Mouse (Mus musculus) hindbrain, postnatal 0 days (tissue): ENCODE measurements around the gene Clk4. TPM values are rescaled to one million over a fixed set of nuclear protein-coding genes. Genes with fewer than 3 reads are reported as not detected.

Experiments
- ATAC-seq: fragments of 200-750 bp; cut with Nextera tagmentation; 2 replicates; pipeline ENCODE4 v1.8.0; 2017; ENCODE audit warnings: mild to moderate bottlenecking, moderate TSS enrichment, moderate library complexity
- DNase-seq: peaks from one replicate; pipeline ENCODE4 v3.0.0-alpha.2; 2015; ENCODE audit warnings: low spot score
- H3K27ac ChIP-seq: fragments of 300-500 bp; sonication (generic); 2 replicates; pipeline ENCODE4 v1.5.1; 2014; ENCODE audit warnings: mild to moderate bottlenecking
- H3K27me3 ChIP-seq: fragments of 300-500 bp; sonication (generic); 2 replicates; pipeline ENCODE4 v1.6.1; 2014; ENCODE audit warnings: low read length, mixed read lengths; ENCODE audit not compliant: insufficient read depth
- H3K36me3 ChIP-seq: fragments of 300-500 bp; sonication (generic); 2 replicates; pipeline ENCODE4 v1.6.1; 2014; ENCODE audit warnings: low read length, mixed read lengths; ENCODE audit not compliant: insufficient read depth
- H3K4me1 ChIP-seq: fragments of 300-500 bp; sonication (generic); 2 replicates; pipeline ENCODE4 v1.6.1; 2014; ENCODE audit warnings: antibody characterized with exemption, low read length, mixed read lengths; ENCODE audit not compliant: insufficient read depth
- H3K4me2 ChIP-seq: fragments of 300-500 bp; sonication (generic); 2 replicates; pipeline ENCODE4 v1.6.1; 2014; ENCODE audit warnings: low read depth, mild to moderate bottlenecking, low read length, moderate library complexity, mixed read lengths
- H3K4me3 ChIP-seq: fragments of 300-500 bp; sonication (generic); 2 replicates; pipeline ENCODE4 v1.5.1; 2014; ENCODE audit warnings: low read length
- H3K9ac ChIP-seq: fragments of 300-500 bp; sonication (generic); replicated peaks from 2 replicates; pipeline ENCODE4 v1.6.1; 2014; ENCODE audit warnings: mild to moderate bottlenecking, low read length, moderate library complexity, mixed read lengths
- H3K9me3 ChIP-seq: fragments of 300-500 bp; sonication (generic); 2 replicates; pipeline ENCODE4 v1.6.1; 2016; ENCODE audit warnings: low read length, mixed read lengths
- CTCF ChIP-seq: IDR thresholded peaks from 2 replicates; pipeline ENCODE4 v1.5.1; 2016; ENCODE audit warnings: antibody characterized with exemption, control low read depth, low read depth
- WGBS: fragments of 180-500 bp; shearing (Covaris S2); extraction: QIAGEN DNeasy Blood & Tissue Kit; methylation state at CpG from one replicate; pipeline ENCODE4 v1.1.7; 2014; 5-methylcytosine and 5-hydroxymethylcytosine counted together
- polyA plus RNA-seq: library from polyadenylated mRNA; unstranded; fragments of >200 nt; fragmentation: Nextera tagmentation; extraction: Ambion mirVana; gene quantifications from 2 replicates; pipeline ENCODE4 v1.2.1, GENCODE M21; 2015
- total RNA-seq: library from RNA; depleted of rRNA; stranded (reverse); fragments of >200 nt; gene quantifications from 2 replicates; pipeline ENCODE4 v1.2.3, GENCODE M21; 2014; rRNA removed

Gene Clk4
- total and polyA plus RNA-seq, 2 experiments from 2014 or later: 57.6 to 93.3 TPM

DNA sequence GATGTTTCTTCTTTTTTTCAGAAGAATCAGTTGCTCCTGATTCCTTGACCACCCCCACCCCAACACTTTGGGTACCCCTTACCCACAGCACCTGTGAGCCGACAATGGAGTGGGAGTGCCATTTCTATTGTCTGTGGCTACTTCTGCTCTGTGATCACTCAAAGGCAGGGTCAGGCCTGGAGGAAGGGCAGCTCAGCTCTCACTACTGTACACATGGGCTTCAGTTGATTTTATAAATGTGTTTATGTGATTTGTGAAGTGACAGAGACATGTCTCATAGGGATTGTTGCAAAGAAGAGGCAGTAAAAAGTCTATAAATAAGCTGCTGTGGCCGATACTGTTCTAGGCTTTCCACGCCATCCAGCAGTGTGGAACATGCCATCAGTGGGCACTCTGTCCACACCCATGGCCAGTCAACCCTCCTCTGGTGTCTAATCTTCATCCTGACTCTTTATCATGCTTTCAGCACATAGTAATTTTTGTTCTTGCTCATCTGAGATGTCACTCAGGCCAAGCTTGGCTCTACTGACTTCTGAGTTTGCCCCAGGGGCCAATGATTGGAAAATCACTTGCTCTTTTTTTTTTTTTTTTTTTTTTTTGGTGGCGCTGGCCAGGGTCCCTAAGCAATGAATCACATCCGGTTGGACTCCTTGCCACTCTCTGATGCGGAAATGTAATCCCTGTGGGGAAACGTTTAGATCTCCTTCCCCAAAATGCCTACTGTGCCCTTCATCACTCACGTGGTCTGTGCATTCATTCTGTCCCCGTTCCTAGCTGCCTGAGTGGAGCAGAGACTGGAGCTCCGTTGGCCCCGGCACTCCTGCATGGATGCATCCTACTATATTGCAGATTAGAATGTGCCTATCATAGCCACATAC lies 68.5 kb downstream of the Clk4 start:
- TF ChIP-seq CTCF: no peak
- ATAC-seq (no peak), DNase-seq (no peak)
- H3K27me3 ChIP-seq: no peaks in the 10 kb centered on the region
- H3K4me3 ChIP-seq: no peak overlapping the region
- H3K36me3 ChIP-seq: no peaks in the 10 kb centered on the region
- no peaks in the 10 kb centered on the region for H3K4me1 ChIP-seq
- H3K27ac ChIP-seq: no peak overlapping the region
- no peaks in the 10 kb centered on the region for H3K9me3 ChIP-seq
- WGBS: 74% methylated on average over 11 of the region's 11 CpGs
- H3K9ac ChIP-seq: no peak overlapping the region
- no peak overlapping the region for H3K4me2 ChIP-seq

Other genes with a start within 250 kb of the Clk4 start
- gene Olfr54, start 247.5 kb upstream of the Clk4 start, total RNA-seq: not detected in 2 replicates
- gene Olfr54, start 247.5 kb upstream of the Clk4 start, polyA plus RNA-seq: not detected in 2 replicates
- not detected in 2 replicates for gene Olfr1375, start 213.6 kb upstream of the Clk4 start, total RNA-seq
- gene Olfr1375, start 213.6 kb upstream of the Clk4 start, polyA plus RNA-seq: not detected in 2 replicates
- gene Zfp354a, start 202.5 kb upstream of the Clk4 start, total RNA-seq: 5.4 and 6.2 TPM in 2 replicates
- 7.5 and 9.5 TPM in 2 replicates for gene Zfp354a, start 202.5 kb upstream of the Clk4 start, polyA plus RNA-seq
- gene Gm12569, start 41.3 kb upstream of the Clk4 start, total RNA-seq: not detected in 2 replicates
- gene Gm12569, start 41.3 kb upstream of the Clk4 start, polyA plus RNA-seq: not detected in 2 replicates
- 0.29 TPM in 1 of 2 replicates, not detected in the other for gene BC049762, start 1.3 kb downstream of the Clk4 start, total RNA-seq
- gene BC049762, start 1.3 kb downstream of the Clk4 start, polyA plus RNA-seq: 0.39 and 0.40 TPM in 2 replicates
- 17.7 and 20.7 TPM in 2 replicates for gene Col23a1, start 28.2 kb downstream of the Clk4 start, total RNA-seq
- gene Col23a1, start 28.2 kb downstream of the Clk4 start, polyA plus RNA-seq: 8.2 and 9.5 TPM in 2 replicates